Mouse (Mus musculus): Measurements from ENCODE around the gene Ppp1r12b. TPM values are rescaled to one million over a fixed set of nuclear protein-coding genes. Genes with fewer than 3 reads are reported as not detected.

Ppp1r12b gene
- total RNA-seq, 2 experiments from 2014 or later = 67.8 to 74.7 TPM

- DNase-seq (ENCODE audit: low spot score in 2 of 2) = no peak
Measured at GRCm38 (mm10) chr1:134733659-134734058, 222.1 kb downstream of the Ppp1r12b start.

GRCm38 (mm10) chr1:134727256-134727655 lies 228.5 kb downstream of the Ppp1r12b start:
- DNase-seq (ENCODE audit: low spot score in 2 of 2) = no peak

GRCm38 (mm10) chr1:134726480-134726879 lies 229.3 kb downstream of the Ppp1r12b start:
- DNase-seq (ENCODE audit: low spot score in 2 of 2) = no peak

- DNase-seq (ENCODE audit: low spot score in 2 of 2) = no peak
Measured at GRCm38 (mm10) chr1:134725276-134725675, 230.5 kb downstream of the Ppp1r12b start.

GRCm38 (mm10) chr1:134722891-134723290 lies 232.9 kb downstream of the Ppp1r12b start:
- no peak for DNase-seq (ENCODE audit: low spot score in 2 of 2)

GRCm38 (mm10) chr1:134721486-134721885 lies 234.3 kb downstream of the Ppp1r12b start:
- DNase-seq (ENCODE audit: low spot score in 2 of 2) = no peak

GRCm38 (mm10) chr1:134719718-134720304 lies 235.9 kb downstream of the Ppp1r12b start:
- no peak for DNase-seq (ENCODE audit: low spot score in 2 of 2)

GRCm38 (mm10) chr1:134715092-134715491 lies 240.7 kb downstream of the Ppp1r12b start:
- no peak for DNase-seq (ENCODE audit: low spot score in 2 of 2)

GRCm38 (mm10) chr1:134714166-134714565 lies 241.6 kb downstream of the Ppp1r12b start:
- no peak for DNase-seq (ENCODE audit: low spot score in 2 of 2)

- DNase-seq (ENCODE audit: low spot score in 2 of 2) = no peak
Measured at GRCm38 (mm10) chr1:134713421-134713969, 242.2 kb downstream of the Ppp1r12b start.

GRCm38 (mm10) chr1:134712781-134713299 lies 242.9 kb downstream of the Ppp1r12b start:
- no peak for DNase-seq (ENCODE audit: low spot score in 2 of 2)

GRCm38 (mm10) chr1:134711653-134712052 lies 244.1 kb downstream of the Ppp1r12b start:
- DNase-seq (ENCODE audit: low spot score in 2 of 2) = no peak

GRCm38 (mm10) chr1:134711061-134711460 lies 244.7 kb downstream of the Ppp1r12b start:
- DNase-seq (ENCODE audit: low spot score in 2 of 2) = no peak

GRCm38 (mm10) chr1:134709411-134710306 lies 246.1 kb downstream of the Ppp1r12b start:
- DNase-seq (ENCODE audit: low spot score in 2 of 2) = no peak

- DNase-seq (ENCODE audit: low spot score in 2 of 2) = no peak
Measured at GRCm38 (mm10) chr1:134708801-134709385, 246.8 kb downstream of the Ppp1r12b start.

GRCm38 (mm10) chr1:134708274-134708673 lies 247.5 kb downstream of the Ppp1r12b start:
- DNase-seq (ENCODE audit: low spot score in 2 of 2) = no peak

GRCm38 (mm10) chr1:134707516-134707915 lies 248.2 kb downstream of the Ppp1r12b start:
- no peak for DNase-seq (ENCODE audit: low spot score in 2 of 2)

- DNase-seq (ENCODE audit: low spot score in 2 of 2) = no peak
Measured at GRCm38 (mm10) chr1:134706549-134706948, 249.2 kb downstream of the Ppp1r12b start.

Measured in layer of hippocampus, postnatal 14 days (tissue).